Mouse (Mus musculus): ENCODE data around the gene Eif2s1. TPM values are rescaled to one million over a fixed set of nuclear protein-coding genes. Genes with fewer than 3 reads are reported as not detected.

Gene Eif2s1
- polyA plus RNA-seq, 1 experiment = not detected

DNA sequence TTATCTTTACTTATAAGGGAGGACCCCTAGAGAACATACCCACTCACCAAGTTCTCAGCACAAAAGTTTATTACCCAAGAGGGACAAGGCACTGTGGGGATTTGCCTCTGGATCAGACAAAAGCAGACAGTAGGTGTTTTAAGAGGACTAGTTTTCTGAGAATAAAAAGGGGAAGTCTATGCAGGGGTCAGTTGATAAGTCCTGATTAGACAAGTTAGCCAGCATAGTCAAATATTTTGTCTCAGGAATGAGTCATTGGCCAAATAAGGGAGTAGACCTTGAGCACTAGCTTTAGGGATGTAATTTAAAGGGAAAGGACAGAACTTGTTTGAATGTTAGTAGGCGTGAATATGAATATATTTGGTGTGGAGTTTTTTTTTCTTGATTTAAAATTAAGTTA is 6.5 kb downstream of the Eif2s1 start:
- Histone ChIP-seq H3K4me1 (ENCODE audit: control insufficient read depth, insufficient read depth, low read length) (no peaks in the 10 kb centered on the region), H3K27ac (ENCODE audit: insufficient read depth, low read depth, low read length) (no peak overlapping the region), H3K4me3 (ENCODE audit: insufficient read depth, low read depth, low read length) (no peak overlapping the region)
- TF ChIP-seq CTCF (IDR thresholded peaks at IDR 0.05; ENCODE audit: insufficient read depth, low read depth, low read length) (no peak), POLR2A (IDR thresholded peaks at IDR 0.05; ENCODE audit: insufficient read depth, low read depth, low read length) (no peak)
- WGBS = 89% methylated on average over 1 of the region's 1 CpGs

DNA sequence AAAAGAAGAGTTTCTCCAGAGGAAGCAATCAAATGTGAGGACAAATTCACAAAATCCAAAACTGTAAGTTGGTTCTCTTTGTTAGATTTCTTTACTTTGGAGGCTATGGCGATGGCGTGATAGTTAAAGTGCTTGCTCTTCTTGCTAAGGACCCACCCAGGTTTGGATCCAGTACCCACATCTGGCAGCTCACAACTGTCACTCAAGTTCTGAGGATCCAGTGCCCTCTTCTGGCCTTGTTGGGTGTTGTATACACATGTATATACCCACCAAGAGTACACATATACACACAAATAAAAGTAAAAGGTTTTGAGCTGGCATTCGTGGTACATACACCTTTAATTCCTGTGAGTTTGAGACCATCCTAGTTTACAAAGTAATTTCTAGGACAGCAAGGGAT is 13.0 kb downstream of the Eif2s1 start:
- 97% methylated on average over 3 of the region's 3 CpGs for whole genome bisulfite sequencing
- TF ChIP-seq CTCF (IDR thresholded peaks at IDR 0.05; ENCODE audit: insufficient read depth, low read depth, low read length) (no peak), POLR2A (IDR thresholded peaks at IDR 0.05; ENCODE audit: insufficient read depth, low read depth, low read length) (no peak)
- Histone ChIP-seq H3K4me3 (ENCODE audit: insufficient read depth, low read depth, low read length) (no peak overlapping the region), H3K27ac (ENCODE audit: insufficient read depth, low read depth, low read length) (no peak overlapping the region), H3K4me1 (ENCODE audit: control insufficient read depth, insufficient read depth, low read length) (no peaks in the 10 kb centered on the region)

DNA sequence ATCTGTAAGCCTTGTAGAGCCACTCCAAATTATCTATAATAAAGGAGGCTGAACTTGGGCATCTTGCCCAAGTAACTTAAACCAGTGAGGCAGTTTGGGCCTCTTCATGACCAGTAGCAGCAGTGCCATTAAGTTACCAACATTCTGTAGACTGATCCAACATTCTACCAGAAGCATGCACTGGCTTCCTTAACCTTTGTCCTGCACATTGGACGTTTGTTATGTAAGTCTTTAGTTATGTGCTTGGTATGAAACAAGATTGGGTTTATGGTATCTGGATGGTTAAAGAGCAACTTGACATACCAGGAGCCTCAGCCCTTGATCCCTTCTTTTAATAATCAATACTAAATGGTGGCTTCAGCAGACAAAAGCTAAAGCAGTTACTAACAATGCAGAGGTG is 28.4 kb downstream of the Eif2s1 start:
- Histone ChIP-seq H3K4me1 (ENCODE audit: control insufficient read depth, insufficient read depth, low read length) (no peaks in the 10 kb centered on the region), H3K4me3 (ENCODE audit: insufficient read depth, low read depth, low read length) (no peak overlapping the region), H3K27ac (ENCODE audit: insufficient read depth, low read depth, low read length) (no peak overlapping the region)
- TF ChIP-seq CTCF (IDR thresholded peaks at IDR 0.05; ENCODE audit: insufficient read depth, low read depth, low read length) (no peak), POLR2A (IDR thresholded peaks at IDR 0.05; ENCODE audit: insufficient read depth, low read depth, low read length) (no peak)
- WGBS = 66% methylated on average over 1 of the region's 1 CpGs

DNA sequence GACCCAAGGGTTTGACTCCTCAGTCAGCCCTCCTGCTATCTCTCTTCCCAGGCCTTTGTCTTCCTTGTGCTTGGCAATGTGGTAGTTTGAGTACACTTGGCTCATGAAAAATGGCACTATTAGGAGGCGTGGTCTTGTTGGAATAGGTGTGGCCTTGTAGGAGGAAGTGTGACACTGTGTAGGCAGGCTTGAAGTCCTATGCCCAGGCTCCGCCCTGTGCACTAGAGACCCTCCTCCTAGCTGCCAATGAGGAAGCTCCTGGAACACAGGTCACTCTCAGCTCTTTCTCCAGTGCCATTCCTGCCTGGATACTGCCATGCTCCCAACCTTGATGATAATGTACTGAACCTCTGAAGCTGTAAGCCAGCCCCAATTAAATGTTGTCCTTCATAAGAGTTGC is 29.5 kb downstream of the Eif2s1 start:
- WGBS = 89% methylated on average over 2 of the region's 2 CpGs
- H3K27ac ChIP-seq (ENCODE audit: insufficient read depth, low read depth, low read length) = no peak overlapping the region
- no peaks in the 10 kb centered on the region for H3K4me1 ChIP-seq (ENCODE audit: control insufficient read depth, insufficient read depth, low read length)
- no peak for TF ChIP-seq CTCF (IDR thresholded peaks at IDR 0.05; ENCODE audit: insufficient read depth, low read depth, low read length)
- TF ChIP-seq POLR2A (IDR thresholded peaks at IDR 0.05; ENCODE audit: insufficient read depth, low read depth, low read length) = no peak
- H3K4me3 ChIP-seq (ENCODE audit: insufficient read depth, low read depth, low read length) = no peak overlapping the region

DNA sequence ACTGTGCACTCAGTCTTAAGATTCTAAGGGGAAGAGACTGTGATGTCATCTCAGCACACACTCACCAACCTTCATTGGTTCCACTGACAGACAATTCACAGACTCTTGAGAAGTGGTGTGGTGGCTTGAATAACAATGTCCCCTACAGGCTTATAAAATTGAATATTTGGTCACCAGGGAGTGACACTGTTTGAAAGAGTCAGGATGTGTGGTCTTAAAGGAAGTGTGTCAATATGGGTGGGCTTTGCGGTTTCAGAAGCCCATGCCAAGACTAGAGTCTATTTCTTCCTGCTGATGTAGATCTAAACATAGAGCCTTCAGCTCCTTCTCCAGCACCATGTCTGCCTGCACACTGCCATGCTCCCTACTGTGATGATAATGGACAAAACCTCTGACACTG is 36.2 kb downstream of the Eif2s1 start:
- TF ChIP-seq CTCF (IDR thresholded peaks at IDR 0.05; ENCODE audit: insufficient read depth, low read depth, low read length) = no peak
- H3K27ac ChIP-seq (ENCODE audit: insufficient read depth, low read depth, low read length) = no peak overlapping the region
- no peaks in the 10 kb centered on the region for H3K4me1 ChIP-seq (ENCODE audit: control insufficient read depth, insufficient read depth, low read length)
- no peak overlapping the region for H3K4me3 ChIP-seq (ENCODE audit: insufficient read depth, low read depth, low read length)
- 98% methylated on average over 1 of the region's 1 CpGs for whole genome bisulfite sequencing

DNA sequence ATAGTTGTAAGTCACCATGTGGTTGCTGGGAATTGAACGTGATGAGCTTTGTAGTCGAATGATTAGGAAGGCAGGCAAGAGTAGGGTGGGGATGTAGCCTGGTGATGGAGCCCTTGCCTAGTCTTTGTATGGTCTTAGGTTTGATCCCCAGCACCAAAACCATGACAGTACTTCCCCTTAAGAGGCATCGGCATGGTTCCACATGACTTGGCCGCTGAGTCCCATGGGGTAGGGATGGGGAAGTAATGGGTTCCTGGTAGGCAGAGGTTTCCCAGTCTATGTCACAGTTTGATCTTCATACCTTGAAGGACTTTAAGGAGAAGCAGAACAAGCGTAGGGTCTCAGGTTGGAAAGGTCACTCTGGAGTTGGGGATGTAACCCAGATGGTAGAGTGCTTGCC is 39.8 kb downstream of the Eif2s1 start:
- no peak overlapping the region for H3K27ac ChIP-seq (ENCODE audit: insufficient read depth, low read depth, low read length)
- no peak overlapping the region for H3K4me3 ChIP-seq (ENCODE audit: insufficient read depth, low read depth, low read length)
- peaks cover under 1% of the 10 kb centered on the region for H3K4me1 ChIP-seq (ENCODE audit: control insufficient read depth, insufficient read depth, low read length)
- WGBS = 88% methylated on average over 5 of the region's 5 CpGs
- TF ChIP-seq POLR2A (IDR thresholded peaks at IDR 0.05; ENCODE audit: insufficient read depth, low read depth, low read length) (no peak), CTCF (IDR thresholded peaks at IDR 0.05; ENCODE audit: insufficient read depth, low read depth, low read length) (no peak)

DNA sequence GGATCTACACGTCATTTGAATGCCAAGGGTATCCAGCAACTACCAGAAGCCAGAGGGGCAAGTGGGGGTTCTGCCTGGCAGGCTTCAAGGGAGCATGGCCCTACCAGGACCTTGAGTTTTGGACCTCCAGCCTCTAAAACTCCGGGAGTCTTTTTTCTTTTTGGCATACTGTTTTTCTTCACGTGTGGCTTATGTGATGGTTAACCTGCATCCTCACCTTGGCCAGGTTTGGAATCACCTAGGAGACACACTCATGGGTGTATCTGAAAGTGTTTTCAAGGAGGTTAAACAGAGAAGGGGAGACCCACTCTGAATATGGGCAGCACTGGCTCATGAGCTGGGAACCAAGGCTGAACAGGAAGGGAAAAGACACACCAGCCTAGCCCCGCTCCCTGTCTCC is 41.7 kb downstream of the Eif2s1 start:
- WGBS = 80% methylated on average over 4 of the region's 4 CpGs
- Histone ChIP-seq H3K4me3 (ENCODE audit: insufficient read depth, low read depth, low read length) (no peak overlapping the region), H3K27ac (ENCODE audit: insufficient read depth, low read depth, low read length) (no peak overlapping the region), H3K4me1 (ENCODE audit: control insufficient read depth, insufficient read depth, low read length) (peaks cover 7% of the 10 kb centered on the region)
- TF ChIP-seq CTCF (IDR thresholded peaks at IDR 0.05; ENCODE audit: insufficient read depth, low read depth, low read length) = no peak
- TF ChIP-seq POLR2A (IDR thresholded peaks at IDR 0.05; ENCODE audit: insufficient read depth, low read depth, low read length) = no peak

DNA sequence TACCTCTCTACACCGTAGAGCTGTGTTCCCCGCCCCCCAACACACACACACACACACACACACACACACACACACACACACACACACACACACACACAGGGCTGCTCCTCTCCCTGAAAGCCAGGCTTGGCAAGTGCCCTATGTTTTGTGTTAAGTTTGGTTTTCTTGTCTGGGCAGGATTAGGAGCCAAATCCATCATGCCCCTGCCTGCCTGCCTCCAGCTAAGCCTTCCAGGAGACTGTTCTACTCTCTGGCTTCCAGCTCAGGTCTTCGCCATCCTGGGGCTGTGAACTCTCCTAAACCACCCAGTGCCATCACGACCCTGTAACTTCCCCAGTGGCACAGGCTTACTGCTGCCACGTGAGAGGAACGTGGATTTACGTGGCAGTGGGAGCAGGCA is 42.9 kb downstream of the Eif2s1 start:
- peaks cover 7% of the 10 kb centered on the region for H3K4me1 ChIP-seq (ENCODE audit: control insufficient read depth, insufficient read depth, low read length)
- H3K4me3 ChIP-seq (ENCODE audit: insufficient read depth, low read depth, low read length) = no peak overlapping the region
- no peak overlapping the region for H3K27ac ChIP-seq (ENCODE audit: insufficient read depth, low read depth, low read length)
- WGBS = 82% methylated on average over 7 of the region's 7 CpGs
- no peak for TF ChIP-seq POLR2A (IDR thresholded peaks at IDR 0.05; ENCODE audit: insufficient read depth, low read depth, low read length)
- no peak for TF ChIP-seq CTCF (IDR thresholded peaks at IDR 0.05; ENCODE audit: insufficient read depth, low read depth, low read length)

DNA sequence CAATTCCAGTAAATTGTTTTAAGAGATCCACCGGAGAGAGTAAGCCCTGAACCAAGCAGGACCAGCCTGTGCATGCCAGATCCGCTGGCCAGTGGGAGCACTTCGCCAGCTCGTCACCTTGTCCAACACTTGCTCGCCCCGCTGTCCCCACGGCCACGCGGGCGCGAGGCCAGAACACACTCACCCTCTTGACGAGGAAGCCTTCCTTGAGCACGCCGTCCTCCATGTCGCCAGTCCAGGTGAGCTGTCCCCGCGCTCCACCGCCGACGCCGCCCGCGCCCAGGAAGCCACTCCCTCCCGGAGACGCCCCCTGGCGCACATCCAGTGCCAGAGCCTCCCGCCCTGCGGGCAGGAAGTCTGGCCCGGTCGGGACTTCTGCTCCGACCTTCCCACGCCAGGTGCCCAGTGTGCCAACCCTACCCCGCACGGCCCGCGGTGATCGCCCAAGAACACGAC is 45.1 kb downstream of the Eif2s1 start, which contains the start of gene Plek2:
Gene Plek2 (minus strand): TSS at position 258 of the 456 bp plus-strand sequence.
- 4% methylated on average over 38 of the region's 38 CpGs for WGBS
- Histone ChIP-seq H3K4me3 (ENCODE audit: insufficient read depth, low read depth, low read length) (peak within 1 kb of the TSS; percentile 21), H3K27ac (ENCODE audit: insufficient read depth, low read depth, low read length) (no peak within 1 kb of the TSS), H3K4me1 (ENCODE audit: control insufficient read depth, insufficient read depth, low read length) (peaks cover 15% of the 10 kb centered on the region)
- no peak for TF ChIP-seq POLR2A (IDR thresholded peaks at IDR 0.05; ENCODE audit: insufficient read depth, low read depth, low read length)
- no peak for TF ChIP-seq CTCF (IDR thresholded peaks at IDR 0.05; ENCODE audit: insufficient read depth, low read depth, low read length)

DNA sequence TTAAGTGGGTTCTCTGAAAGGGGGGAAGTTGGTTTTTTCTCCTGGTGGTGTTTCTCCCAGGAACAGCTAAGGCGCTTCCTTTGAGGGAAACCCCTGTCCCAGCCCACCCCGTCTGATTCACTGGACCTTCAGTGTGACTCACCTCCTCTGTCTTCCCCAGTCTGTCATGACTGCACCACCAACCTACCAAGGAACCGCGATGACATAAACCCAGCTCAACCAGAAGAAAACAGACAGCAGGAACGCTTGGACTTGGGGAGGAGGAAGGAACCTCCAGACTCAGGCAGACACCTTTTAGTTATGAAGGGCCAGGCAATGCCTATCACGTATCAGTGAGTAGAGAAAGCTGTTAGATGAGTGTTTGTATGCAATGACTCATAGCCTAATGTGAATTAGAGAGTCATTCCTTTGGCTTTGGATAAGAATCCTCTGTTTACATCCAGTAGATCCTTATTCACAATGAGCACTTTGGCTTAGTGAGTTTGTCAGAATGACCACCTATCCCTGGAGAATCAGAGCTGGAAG is 46.5 kb downstream of the Eif2s1 start:
- Histone ChIP-seq H3K27ac (ENCODE audit: insufficient read depth, low read depth, low read length) (no peak overlapping the region), H3K4me3 (ENCODE audit: insufficient read depth, low read depth, low read length) (no peak overlapping the region), H3K4me1 (ENCODE audit: control insufficient read depth, insufficient read depth, low read length) (peaks cover 20% of the 10 kb centered on the region)
- 65% methylated on average over 6 of the region's 6 CpGs for WGBS
- no peak for TF ChIP-seq CTCF (IDR thresholded peaks at IDR 0.05; ENCODE audit: insufficient read depth, low read depth, low read length)
- TF ChIP-seq POLR2A (IDR thresholded peaks at IDR 0.05; ENCODE audit: insufficient read depth, low read depth, low read length) = no peak

All from olfactory bulb, adult 2 months (tissue).